Mouse (Mus musculus) megakaryocyte, embryonic 14.5 days (primary cell): Measurements from ENCODE around the gene Cdc42bpa. TPM values are rescaled to one million over a fixed set of nuclear protein-coding genes. Genes with fewer than 3 reads are reported as not detected.

Source experiments
- H3K27me3 ChIP-seq: replicated peaks from 2 replicates; pipeline ENCODE3; 2012; ENCODE audit warnings: inconsistent platforms
- H3K36me3 ChIP-seq: replicated peaks from 2 replicates; pipeline ENCODE3; 2012; ENCODE audit warnings: low read length, inconsistent platforms, mixed read lengths
- H3K4me1 ChIP-seq: 2 replicates; pipeline ENCODE4 v1.6.1; 2012; ENCODE audit warnings: inconsistent platforms
- H3K4me3 ChIP-seq: replicated peaks from 2 replicates; pipeline ENCODE3; 2012; ENCODE audit warnings: moderate library complexity, mild to moderate bottlenecking, inconsistent platforms
- H3K9me3 ChIP-seq: 2 replicates; pipeline ENCODE4 v1.6.1; 2012; ENCODE audit warnings: inconsistent platforms
- FLI1 ChIP-seq: IDR thresholded peaks from 2 replicates; pipeline ENCODE4 v1.6.1; 2012; ENCODE audit warnings: low read length, inconsistent platforms, mixed read lengths
- GATA1 ChIP-seq: IDR thresholded peaks from 3 replicates; pipeline ENCODE4 v1.6.1; 2012; ENCODE audit warnings: mixed read lengths, low read length, inconsistent platforms, borderline replicate concordance
- polyA plus RNA-seq: library from polyadenylated mRNA; stranded (reverse); fragments of >175 nt; gene quantifications from 2 replicates; pipeline ENCODE4 v1.2.3, GENCODE M21; 2012; ENCODE audit warnings: low replicate concordance; ENCODE audit not compliant: insufficient read depth

The Cdc42bpa gene
- polyA plus RNA-seq, result 16.1 and 80.7 TPM in 2 replicates

GRCm38 (mm10) chr1:179959721-179960542 is at the start of gene Cdc42bpa:
TSS of gene Cdc42bpa (plus strand) at chr1:179960472.
- Histone ChIP-seq H3K36me3 (no peaks in the 10 kb centered on the region), H3K27me3 (peaks cover 2% of the 10 kb centered on the region), H3K9me3 (no peaks in the 10 kb centered on the region), H3K4me3 (peak within 1 kb of the TSS; percentile 95), H3K4me1 (peaks cover 29% of the 10 kb centered on the region)
- TF ChIP-seq FLI1 (no peak), GATA1 (no peak)

GRCm38 (mm10) chr1:179913471-179913870 is 46.8 kb upstream of the Cdc42bpa start:
- no peak for TF ChIP-seq FLI1
- no peak for TF ChIP-seq GATA1
- Histone ChIP-seq H3K27me3 (peaks cover 7% of the 10 kb centered on the region), H3K9me3 (0 out of 2 replicates have a peak, but pooled peaks cover 3% of the 10 kb centered on the region), H3K36me3 (no peaks in the 10 kb centered on the region), H3K4me1 (peaks cover 11% of the 10 kb centered on the region), H3K4me3 (no peak overlapping the region)

- Histone ChIP-seq H3K4me3 (no peak overlapping the region), H3K36me3 (no peaks in the 10 kb centered on the region), H3K27me3 (peaks cover 8% of the 10 kb centered on the region), H3K4me1 (peaks cover 11% of the 10 kb centered on the region), H3K9me3 (0 out of 2 replicates have a peak, but pooled peaks cover 3% of the 10 kb centered on the region)
- TF ChIP-seq FLI1 (no peak), GATA1 (no peak)
These were observed 43.2 kb upstream of the Cdc42bpa start for GRCm38 (mm10) chr1:179917036-179917435.

GRCm38 (mm10) chr1:179917481-179917880 is 42.8 kb upstream of the Cdc42bpa start:
- no peaks in the 10 kb centered on the region for H3K36me3 ChIP-seq
- no peak for TF ChIP-seq FLI1
- TF ChIP-seq GATA1, result no peak
- peaks cover 3% of the 10 kb centered on the region; the same call in 1 of the 2 replicates for H3K9me3 ChIP-seq
- H3K27me3 ChIP-seq, result peaks cover 8% of the 10 kb centered on the region
- peaks cover 11% of the 10 kb centered on the region for H3K4me1 ChIP-seq
- no peak overlapping the region for H3K4me3 ChIP-seq

GRCm38 (mm10) chr1:179919656-179920436 is 40.4 kb upstream of the Cdc42bpa start:
- no peak overlapping the region for H3K4me3 ChIP-seq
- H3K9me3 ChIP-seq, result peaks cover 11% of the 10 kb centered on the region
- H3K4me1 ChIP-seq, result peaks cover 11% of the 10 kb centered on the region
- H3K36me3 ChIP-seq, result no peaks in the 10 kb centered on the region
- TF ChIP-seq FLI1 (no peak), GATA1 (no peak)
- H3K27me3 ChIP-seq, result peaks cover 14% of the 10 kb centered on the region

- no peaks in the 10 kb centered on the region for H3K36me3 ChIP-seq
- H3K27me3 ChIP-seq, result peaks cover 11% of the 10 kb centered on the region
- H3K4me3 ChIP-seq, result no peak overlapping the region
- TF ChIP-seq GATA1 (no peak), FLI1 (no peak)
- peaks cover 8% of the 10 kb centered on the region for H3K9me3 ChIP-seq
- peaks cover 8% of the 10 kb centered on the region for H3K4me1 ChIP-seq
These were observed 36.4 kb upstream of the Cdc42bpa start for GRCm38 (mm10) chr1:179923661-179924405.

- no peak overlapping the region for H3K4me3 ChIP-seq
- peaks cover 18% of the 10 kb centered on the region for H3K27me3 ChIP-seq
- H3K9me3 ChIP-seq, result peaks cover 8% of the 10 kb centered on the region
- TF ChIP-seq GATA1, result no peak
- no peak for TF ChIP-seq FLI1
- no peaks in the 10 kb centered on the region for H3K36me3 ChIP-seq
- H3K4me1 ChIP-seq, result peaks cover 8% of the 10 kb centered on the region
These were observed 34.0 kb upstream of the Cdc42bpa start for GRCm38 (mm10) chr1:179926240-179926639.

GRCm38 (mm10) chr1:179927102-179927501 is 33.2 kb upstream of the Cdc42bpa start:
- Histone ChIP-seq H3K36me3 (no peaks in the 10 kb centered on the region), H3K4me1 (peaks cover 8% of the 10 kb centered on the region), H3K9me3 (peaks cover 8% of the 10 kb centered on the region), H3K27me3 (peaks cover 24% of the 10 kb centered on the region), H3K4me3 (no peak overlapping the region)
- no peak for TF ChIP-seq GATA1
- TF ChIP-seq FLI1, result no peak

- no peak for TF ChIP-seq GATA1
- no peak for TF ChIP-seq FLI1
- H3K4me1 ChIP-seq, result peaks cover 8% of the 10 kb centered on the region
- no peak overlapping the region for H3K4me3 ChIP-seq
- no peaks in the 10 kb centered on the region for H3K9me3 ChIP-seq
- H3K36me3 ChIP-seq, result no peaks in the 10 kb centered on the region
- H3K27me3 ChIP-seq, result peaks cover 21% of the 10 kb centered on the region
These were observed 31.4 kb upstream of the Cdc42bpa start for GRCm38 (mm10) chr1:179928822-179929221.
